Mouse (Mus musculus) bone marrow, adult 2 months (tissue): ENCODE data around the gene E030018B13Rik. TPM values are rescaled to one million over a fixed set of nuclear protein-coding genes. Genes with fewer than 3 reads are reported as not detected.

ENCODE experiments used
- H3K27ac ChIP-seq: fragments of 200-500 bp; 2 replicates; pipeline ENCODE4 v1.5.1; 2012; ENCODE audit warnings: low read depth, mild to moderate bottlenecking, control low read depth, inconsistent platforms, low read length; ENCODE audit not compliant: control insufficient read depth, poor library complexity, insufficient read depth
- H3K4me1 ChIP-seq: fragments of 200-500 bp; 2 replicates; pipeline ENCODE4 v1.6.1; 2011; ENCODE audit warnings: low read length; ENCODE audit not compliant: control insufficient read depth, insufficient read depth
- H3K4me3 ChIP-seq: fragments of 200-500 bp; replicated peaks from 2 replicates; pipeline ENCODE3; 2011; ENCODE audit warnings: mild to moderate bottlenecking, low read depth, low read length, control low read depth; ENCODE audit not compliant: control insufficient read depth
- CTCF ChIP-seq: fragments of 200-500 bp; IDR thresholded peaks from 2 replicates; pipeline ENCODE4 v1.5.1; 2011; ENCODE audit warnings: low read length, control low read depth; ENCODE audit not compliant: control insufficient read depth, insufficient read depth
- POLR2A ChIP-seq: fragments of 200-500 bp; IDR thresholded peaks from 2 replicates; pipeline ENCODE4 v1.6.1; 2011; ENCODE audit warnings: low read depth, mild to moderate bottlenecking, control low read depth, low read length, borderline replicate concordance; ENCODE audit not compliant: control insufficient read depth
- WGBS: fragments of 180-500 bp; shearing (Covaris S2); methylation state at CpG from one replicate; pipeline ENCODE4 v1.1.7; 2018; 5-methylcytosine and 5-hydroxymethylcytosine counted together
- polyA plus RNA-seq: library from polyadenylated mRNA; stranded (reverse); fragments of >200 nt; gene quantifications from 2 replicates; pipeline ENCODE4 v1.2.4, GENCODE M21; 2011; ENCODE audit warnings: low replicate concordance; ENCODE audit not compliant: missing spikeins, insufficient read depth, insufficient read length

Gene E030018B13Rik
- polyA plus RNA-seq, 1 experiment: not detected

DNA sequence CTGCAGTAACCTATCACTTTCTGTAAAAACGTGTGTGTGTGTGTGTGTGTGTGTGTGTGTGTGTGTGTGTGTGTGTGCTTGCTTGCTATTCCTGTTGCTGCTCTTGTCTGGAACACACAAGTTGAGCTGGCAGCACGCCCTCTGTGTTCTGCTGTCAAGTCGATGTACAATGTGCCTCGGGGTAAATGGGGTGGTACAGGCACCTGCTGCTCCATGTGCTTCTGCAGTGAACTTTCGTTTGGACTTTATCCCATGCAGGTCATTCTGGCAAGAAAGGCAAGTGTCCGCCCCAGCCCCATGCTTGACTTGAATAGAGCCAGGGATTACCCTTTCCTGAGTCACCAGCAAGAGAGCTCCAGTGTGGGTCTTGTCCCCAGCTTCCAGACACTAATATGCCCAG, 1.0 kb downstream of the E030018B13Rik start:
- Histone ChIP-seq H3K27ac (no peak overlapping the region), H3K4me1 (peaks cover 32% of the 10 kb centered on the region), H3K4me3 (no peak overlapping the region)
- WGBS: 49% methylated on average over 6 of the region's 6 CpGs
- TF ChIP-seq CTCF (no peak), POLR2A (no peak)

DNA sequence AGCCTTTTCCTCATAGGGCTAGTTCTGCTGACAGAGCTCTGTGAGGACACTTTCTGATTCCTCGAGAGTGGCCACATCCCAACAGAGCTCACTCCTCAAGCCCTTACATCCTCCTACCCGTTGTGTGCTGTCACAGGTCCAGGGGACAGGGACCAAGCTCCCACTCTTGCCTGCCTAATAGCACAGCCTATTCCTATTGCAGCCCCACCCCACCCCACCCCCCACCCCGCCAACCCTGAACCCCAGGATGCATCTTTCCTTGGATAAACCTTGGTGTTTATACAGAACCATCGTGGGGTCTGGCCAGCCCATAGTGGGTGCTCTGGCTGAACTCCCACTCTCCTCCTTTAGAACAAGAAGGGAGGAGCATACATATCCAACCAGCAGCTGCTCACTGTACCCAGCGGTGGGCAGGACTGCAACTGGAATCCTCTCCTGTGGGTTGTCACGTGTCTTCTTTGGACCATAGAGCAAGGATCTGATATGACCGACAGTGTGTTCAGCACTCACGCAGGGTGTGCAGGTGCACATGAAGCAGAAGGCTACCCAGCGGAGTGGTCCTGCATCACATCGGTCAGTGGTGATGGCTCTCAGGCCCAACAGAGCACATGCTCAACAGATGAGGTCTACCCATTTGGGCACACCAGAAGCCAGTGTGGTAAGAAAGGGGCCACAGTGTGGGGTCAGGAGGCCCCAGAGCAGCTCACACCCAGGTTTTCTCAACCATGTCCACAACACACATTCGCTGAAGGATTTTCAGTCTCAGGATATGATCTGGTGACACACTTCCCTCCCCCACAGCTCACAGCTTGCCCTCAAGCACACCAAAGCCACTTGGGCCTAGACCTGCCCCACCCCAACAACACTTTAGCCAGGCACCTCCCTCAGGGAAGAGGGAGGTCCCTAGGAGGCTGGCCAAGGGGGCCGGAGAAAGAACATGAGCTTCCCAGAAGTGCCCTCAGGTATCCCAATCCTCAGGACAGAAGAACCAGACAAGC, 2.4 kb downstream of the E030018B13Rik start:
- TF ChIP-seq POLR2A: no peak
- TF ChIP-seq CTCF: no peak
- WGBS: 61% methylated on average over 12 of the region's 12 CpGs
- Histone ChIP-seq H3K4me1 (peaks cover 31% of the 10 kb centered on the region), H3K4me3 (no peak overlapping the region), H3K27ac (peak overlapping the region; percentile 6; the same call in 1 of the 2 replicates)

DNA sequence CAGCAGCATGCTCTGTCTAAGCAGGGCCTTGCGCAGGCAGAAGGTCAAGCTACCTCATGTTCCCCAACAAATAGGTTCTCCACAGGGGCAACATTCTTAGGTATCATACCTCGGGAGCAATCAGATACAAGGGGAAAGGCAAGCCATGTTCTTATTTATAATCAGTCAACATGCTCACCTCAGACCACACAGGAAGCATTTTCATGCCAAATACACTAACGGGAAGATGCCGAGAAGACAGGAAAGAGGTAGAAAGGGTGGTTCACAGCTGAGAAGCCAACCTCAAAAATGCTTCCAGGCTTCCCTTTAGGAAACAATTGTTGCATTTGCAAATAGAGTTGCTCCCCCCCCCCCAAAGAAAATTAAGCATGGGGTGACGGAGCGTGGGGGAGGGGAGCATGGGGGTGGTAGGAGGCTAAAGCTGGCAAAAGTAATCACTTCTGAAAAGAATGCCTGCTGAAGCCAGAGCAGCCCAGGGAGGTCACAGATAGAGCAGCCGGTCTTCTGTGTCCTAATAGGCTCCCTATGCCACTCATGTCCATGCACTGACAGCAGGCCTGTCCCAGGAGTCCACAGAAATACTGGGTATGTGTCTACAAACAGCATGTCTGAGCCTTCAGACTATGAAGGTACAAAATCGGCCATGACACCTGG, 5.4 kb downstream of the E030018B13Rik start:
- H3K27ac ChIP-seq: no peak overlapping the region
- H3K4me1 ChIP-seq: peaks cover 36% of the 10 kb centered on the region
- TF ChIP-seq CTCF: no peak
- no peak for TF ChIP-seq POLR2A
- 16% methylated on average over 8 of the region's 8 CpGs for WGBS
- no peak overlapping the region for H3K4me3 ChIP-seq

DNA sequence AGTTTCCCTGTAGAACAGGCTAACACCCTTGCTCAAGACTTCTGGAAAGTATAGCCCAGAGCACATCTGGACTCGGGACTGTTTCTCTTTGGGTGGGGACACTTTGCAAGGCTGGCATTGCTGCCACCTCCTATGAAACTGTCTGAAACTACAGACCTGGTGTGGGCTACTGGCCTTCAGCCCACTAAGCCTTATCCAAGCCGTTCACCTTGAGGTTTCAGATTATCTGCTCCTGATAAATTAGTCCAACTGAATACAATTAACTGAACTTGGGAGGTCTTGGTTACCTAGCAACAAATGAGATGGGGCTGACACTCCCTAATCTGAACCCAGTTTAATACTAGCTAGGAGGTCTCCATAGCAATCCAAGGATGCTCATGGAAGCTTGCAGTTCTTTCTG, 5.9 kb downstream of the E030018B13Rik start:
- H3K4me3 ChIP-seq: no peak overlapping the region
- no peak for TF ChIP-seq POLR2A
- no peak for TF ChIP-seq CTCF
- 29% methylated on average over 2 of the region's 2 CpGs for WGBS
- H3K27ac ChIP-seq: no peak overlapping the region
- H3K4me1 ChIP-seq: peaks cover 37% of the 10 kb centered on the region

DNA sequence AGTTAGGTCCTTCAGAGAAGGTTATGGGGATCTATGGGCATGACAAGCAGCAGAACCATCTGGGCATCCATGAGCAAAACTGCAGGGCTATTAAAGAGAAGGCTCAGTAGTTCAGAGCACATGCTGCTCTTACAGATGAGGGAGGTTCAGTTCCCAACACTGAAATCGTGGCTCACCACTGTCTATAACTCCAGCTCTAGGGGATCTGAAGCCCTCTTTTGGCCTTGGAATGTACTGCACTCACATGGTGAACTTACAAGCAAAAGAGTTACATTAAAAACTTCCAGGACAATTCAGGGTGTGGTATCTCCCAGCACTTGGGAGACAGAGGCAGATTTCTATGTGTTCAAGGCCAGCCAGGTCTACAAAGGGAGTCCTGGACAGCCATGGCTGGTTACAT, 6.3 kb downstream of the E030018B13Rik start:
- TF ChIP-seq CTCF (no peak), POLR2A (no peak)
- Histone ChIP-seq H3K4me3 (no peak overlapping the region), H3K27ac (no peak overlapping the region), H3K4me1 (peaks cover 35% of the 10 kb centered on the region)
- 79% methylated on average over 1 of the region's 1 CpGs for WGBS

DNA sequence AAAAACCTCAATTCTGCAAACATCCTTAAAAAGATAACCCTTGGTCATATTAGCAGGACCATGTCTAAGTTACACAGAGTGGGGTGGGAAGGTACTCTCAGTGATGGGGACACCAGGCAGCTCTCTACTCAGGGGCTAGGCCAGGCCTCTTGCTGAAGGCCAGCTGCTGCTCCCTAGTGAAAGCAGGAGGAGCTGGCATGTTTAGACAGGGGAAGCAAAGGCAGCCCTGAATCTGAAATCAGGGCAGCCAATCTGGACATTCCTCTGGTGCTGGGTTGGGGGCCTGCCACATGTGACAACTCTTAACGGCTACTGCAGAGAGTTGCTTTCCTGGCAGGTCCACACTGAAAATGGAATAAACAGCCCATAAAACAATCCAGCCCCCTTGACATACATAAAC, 7.5 kb downstream of the E030018B13Rik start:
- WGBS: 72% methylated on average over 1 of the region's 1 CpGs
- TF ChIP-seq CTCF (no peak), POLR2A (no peak)
- Histone ChIP-seq H3K27ac (no peak overlapping the region), H3K4me1 (peaks cover 32% of the 10 kb centered on the region), H3K4me3 (no peak overlapping the region)

DNA sequence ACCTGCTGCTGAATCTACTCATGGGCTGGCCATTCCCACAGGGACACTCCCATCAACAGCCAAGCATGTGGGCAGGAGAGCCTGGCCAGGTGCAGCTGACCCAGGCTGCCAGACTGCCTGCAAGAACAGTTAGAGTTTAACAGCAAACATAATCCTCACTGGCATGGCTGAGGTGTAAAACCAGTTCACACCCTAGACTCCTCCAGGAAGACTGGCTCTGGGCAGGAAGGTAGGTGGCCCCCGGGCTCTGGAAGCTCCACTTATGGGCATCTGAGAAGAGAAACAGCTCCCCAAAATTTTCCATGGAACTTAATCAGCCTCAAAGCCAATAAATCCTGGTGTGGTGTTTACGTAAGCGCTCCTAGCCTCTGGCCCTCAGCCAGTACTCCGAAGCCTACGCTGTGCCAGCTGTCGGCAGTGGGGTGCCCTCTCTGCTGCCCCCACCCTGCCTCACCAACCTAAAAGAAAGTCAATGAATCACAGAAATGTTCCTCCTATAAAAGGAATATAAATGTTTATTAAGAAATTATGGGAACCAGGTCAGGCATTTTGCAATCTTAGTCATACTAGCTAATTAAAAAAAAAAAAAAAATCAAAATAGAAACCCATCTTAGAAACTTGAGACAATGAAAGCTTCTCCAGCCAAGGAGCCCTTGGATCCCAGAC, 8.2 kb downstream of the E030018B13Rik start:
- TF ChIP-seq CTCF (no peak), POLR2A (no peak)
- 42% methylated on average over 6 of the region's 6 CpGs for WGBS
- Histone ChIP-seq H3K27ac (peak overlapping the region; percentile 55), H3K4me1 (peaks cover 30% of the 10 kb centered on the region), H3K4me3 (no peak overlapping the region)
